Mouse (Mus musculus): ENCODE measurements at regions not wholly inside any gene's neighbourhood (a gene's known extent, or its start where the extent isn't known, plus 50 kb on each side); places are given as distances from the start of the nearest gene placed in this dataset.

DNA sequence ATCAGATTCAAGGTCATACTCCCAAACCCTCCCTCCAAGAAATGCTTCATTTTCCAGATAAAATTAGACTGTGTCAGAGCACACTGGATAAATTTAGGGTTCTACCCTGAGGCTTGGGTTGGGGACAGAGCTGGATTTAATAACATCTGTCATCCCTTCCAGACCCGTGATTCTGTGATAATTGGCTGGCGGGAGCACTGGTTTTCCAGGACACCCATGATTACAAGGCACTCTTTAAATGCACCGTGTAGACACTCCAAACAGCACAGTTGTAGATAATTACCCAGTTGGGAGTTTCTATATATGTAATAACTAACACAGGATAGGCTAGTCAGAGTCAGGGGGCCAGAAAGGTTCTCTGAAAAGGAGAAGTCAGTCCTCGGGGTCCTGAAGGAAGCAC lies 108.4 kb upstream of the Nebl start:
- intact Hi-C loops (cut with DNase I) = no loop called here
- Histone ChIP-seq H3K4me3 (no peak overlapping the region), H3K27ac (no peak overlapping the region)
- no peak for DNase-seq (ENCODE audit: extremely low spot score in 1 of 2, low spot score in 2 of 2)
- TF ChIP-seq CTCF (IDR thresholded peaks at IDR 0.05) = no peak

DNA sequence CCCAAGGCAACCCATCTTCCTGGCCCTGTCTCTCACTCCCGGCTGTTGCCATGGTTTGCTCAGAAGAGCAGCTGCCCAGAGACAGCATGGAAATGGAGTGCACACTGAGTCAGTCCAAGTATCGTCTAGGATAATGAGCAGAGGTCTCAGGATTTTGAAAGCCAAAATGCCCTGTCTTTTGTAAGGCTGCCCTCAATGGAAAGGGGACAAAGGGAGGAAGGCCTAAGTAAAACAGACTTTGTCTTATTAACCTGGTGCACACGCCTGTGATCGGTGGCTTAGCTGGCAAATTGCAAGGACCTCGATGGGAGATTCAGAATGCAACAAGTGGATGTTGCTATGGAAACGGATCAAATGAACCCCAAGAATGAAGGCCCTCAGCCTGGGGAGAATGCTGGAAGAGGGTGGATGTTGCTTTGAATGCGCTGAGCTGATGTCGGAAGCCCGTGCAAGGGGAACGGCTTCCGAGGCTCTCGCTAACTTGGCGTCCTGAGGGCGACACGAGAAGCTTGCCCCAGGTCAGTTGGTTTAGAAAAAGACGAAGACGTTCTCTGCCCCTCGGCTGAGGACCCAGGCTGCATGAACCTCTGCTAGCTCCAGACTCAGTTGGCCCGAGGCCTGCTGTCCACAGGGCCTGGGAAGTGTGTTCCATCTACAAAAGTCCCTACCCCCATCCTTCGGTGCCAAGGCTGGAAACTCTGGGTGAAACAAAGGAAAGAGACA lies 107.8 kb upstream of the Nebl start:
- Histone ChIP-seq H3K27ac (no peak overlapping the region), H3K4me3 (no peak overlapping the region)
- no peak for DNase-seq (ENCODE audit: extremely low spot score in 1 of 2, low spot score in 2 of 2)
- TF ChIP-seq CTCF (IDR thresholded peaks at IDR 0.05) = no peak
- intact Hi-C loops (cut with DNase I) = no loop called here

DNA sequence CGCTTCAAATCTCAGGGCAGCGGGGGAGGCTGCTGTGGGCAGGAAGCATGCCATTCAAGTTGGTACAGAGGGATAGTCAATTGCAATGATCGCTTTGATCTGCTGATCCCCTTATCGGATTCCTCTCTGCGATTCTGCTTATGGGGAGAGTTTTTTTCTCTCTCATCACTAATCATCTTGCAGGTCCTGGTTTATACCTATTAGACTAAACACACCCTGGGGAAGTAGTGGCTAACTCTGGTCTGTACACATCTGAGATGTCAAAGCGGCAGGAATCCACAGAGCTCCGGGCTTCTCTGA lies 107.1 kb upstream of the Nebl start:
- Histone ChIP-seq H3K4me3 (no peak overlapping the region), H3K27ac (no peak overlapping the region)
- intact Hi-C loops (cut with DNase I) = no loop called here
- TF ChIP-seq CTCF (IDR thresholded peaks at IDR 0.05) = no peak
- no peak for DNase-seq (ENCODE audit: extremely low spot score in 1 of 2, low spot score in 2 of 2)

DNA sequence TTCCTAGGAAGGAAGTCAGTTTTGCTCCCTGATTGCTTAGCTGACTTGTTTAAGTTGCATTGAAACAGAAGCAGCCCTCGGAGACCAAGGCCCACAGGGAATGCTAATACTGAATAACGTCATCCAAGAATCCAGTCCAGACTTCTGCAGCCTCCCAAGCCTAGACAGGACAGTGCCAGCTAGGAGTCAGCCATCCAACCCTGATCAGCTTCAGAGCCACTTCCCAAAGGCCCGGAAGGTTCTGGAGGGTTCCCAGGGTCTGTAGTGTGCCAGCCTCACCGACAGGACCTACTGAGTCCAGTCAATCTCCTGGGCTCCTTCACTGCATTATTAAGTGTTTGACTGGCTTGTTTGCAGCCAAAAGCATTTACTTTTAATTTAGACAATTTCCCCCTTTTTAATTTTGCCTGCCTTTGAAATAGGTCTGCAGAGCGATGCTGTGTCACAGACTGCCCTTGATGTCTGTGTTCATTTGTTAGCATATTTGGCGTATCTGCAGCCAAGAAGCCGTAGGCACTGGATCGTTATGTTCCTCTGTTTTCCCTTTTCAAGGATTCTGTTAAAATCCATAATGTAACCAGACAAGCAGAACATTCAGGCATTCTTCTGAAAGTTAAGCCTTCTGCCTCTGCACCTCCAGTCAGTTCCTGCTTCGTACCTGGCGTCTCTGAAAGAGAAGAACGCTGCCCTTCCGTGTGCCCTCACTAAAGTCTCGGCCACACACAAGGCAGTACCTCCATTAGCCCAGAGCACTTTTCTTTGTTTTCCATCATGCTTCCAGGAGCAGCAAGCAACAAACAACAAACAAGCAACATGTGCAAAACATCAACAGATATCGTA lies 106.5 kb upstream of the Nebl start:
- DNase-seq (ENCODE audit: extremely low spot score in 1 of 2, low spot score in 2 of 2) = no peak
- no peak for TF ChIP-seq CTCF (IDR thresholded peaks at IDR 0.05)
- Histone ChIP-seq H3K4me3 (no peak overlapping the region), H3K27ac (no peak overlapping the region)
- intact Hi-C loops (cut with DNase I) = loop anchor here (2.0 kb wide), 1 partner anchor 107 kb away; the partner anchor contains the start of gene Nebl

DNA sequence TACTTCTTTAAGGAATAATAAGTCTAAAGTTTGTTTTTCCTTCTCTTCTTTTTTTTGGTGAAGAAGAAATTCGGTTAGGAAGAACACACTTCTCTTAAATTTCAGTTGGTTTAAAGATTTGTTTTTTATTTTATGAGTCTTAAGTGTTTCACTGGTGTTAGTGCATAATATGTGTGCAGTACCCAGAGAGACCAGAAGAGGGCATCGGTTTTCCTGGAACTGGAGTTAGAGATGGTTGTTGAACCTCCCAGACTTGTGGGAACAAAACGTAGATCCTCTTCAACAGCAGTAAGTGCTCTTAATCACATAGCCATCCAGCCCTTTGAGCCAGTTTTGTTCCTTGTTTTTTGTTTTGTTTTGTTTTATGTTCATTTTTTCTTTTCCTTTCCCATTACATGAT lies 101.5 kb upstream of the Nebl start:
- intact Hi-C loops (cut with DNase I) = no loop called here
- peak; percentile 33 for TF ChIP-seq CTCF (IDR thresholded peaks at IDR 0.05)
- Histone ChIP-seq H3K27ac (no peak overlapping the region), H3K4me3 (no peak overlapping the region)
- no peak for DNase-seq (ENCODE audit: extremely low spot score in 1 of 2, low spot score in 2 of 2)

DNA sequence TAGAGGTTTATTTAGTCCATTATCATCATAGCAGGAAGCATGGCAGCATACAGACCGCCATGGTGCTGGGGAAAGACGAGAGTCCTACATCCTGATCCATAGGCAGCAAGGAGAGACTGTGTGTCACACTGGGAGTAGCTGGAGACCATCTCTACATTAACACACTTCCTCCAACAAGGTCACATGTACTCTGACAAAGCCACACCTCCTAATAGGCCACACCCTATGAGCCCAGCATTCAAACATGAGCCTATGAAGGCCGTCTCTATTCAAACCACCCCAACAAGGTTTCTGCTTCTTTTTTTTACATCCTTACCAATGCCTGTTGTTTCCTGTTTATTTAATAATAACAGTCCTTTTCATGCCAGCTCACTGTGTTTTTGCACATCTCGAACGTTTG lies 99.0 kb upstream of the Nebl start:
- intact Hi-C loops (cut with DNase I) = no loop called here

DNA sequence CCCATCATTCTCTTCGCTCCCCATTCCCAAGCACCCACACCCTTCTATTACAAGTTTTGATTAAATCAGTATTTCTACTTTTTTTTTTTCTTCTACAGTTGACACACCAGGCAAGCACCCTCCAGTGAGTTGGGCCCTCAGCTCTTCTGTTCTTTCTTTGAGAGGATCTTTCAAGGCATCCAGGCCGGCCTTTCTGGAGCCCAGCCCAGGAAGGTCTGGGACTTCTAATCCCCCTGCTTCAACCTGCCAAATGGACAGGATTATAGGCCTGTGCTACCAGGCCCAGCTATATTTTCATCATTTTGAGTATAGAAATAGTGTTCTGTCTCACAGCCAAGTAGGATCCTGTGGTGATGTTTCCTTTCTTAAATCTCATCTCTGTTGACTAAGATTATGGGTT lies 94.0 kb upstream of the Nebl start:
- Histone ChIP-seq H3K4me3 (no peak overlapping the region), H3K27ac (no peak overlapping the region)
- no peak for TF ChIP-seq CTCF (IDR thresholded peaks at IDR 0.05)
- no peak for DNase-seq (ENCODE audit: extremely low spot score in 1 of 2, low spot score in 2 of 2)
- intact Hi-C loops (cut with DNase I) = no loop called here

More for the DNA sequence above, 99.0 kb upstream of the Nebl start:
- Histone ChIP-seq H3K4me3 (no peak overlapping the region), H3K27ac (no peak overlapping the region)
- no peak for TF ChIP-seq CTCF (IDR thresholded peaks at IDR 0.05)
- no peak for DNase-seq (ENCODE audit: extremely low spot score in 1 of 2, low spot score in 2 of 2)

DNA sequence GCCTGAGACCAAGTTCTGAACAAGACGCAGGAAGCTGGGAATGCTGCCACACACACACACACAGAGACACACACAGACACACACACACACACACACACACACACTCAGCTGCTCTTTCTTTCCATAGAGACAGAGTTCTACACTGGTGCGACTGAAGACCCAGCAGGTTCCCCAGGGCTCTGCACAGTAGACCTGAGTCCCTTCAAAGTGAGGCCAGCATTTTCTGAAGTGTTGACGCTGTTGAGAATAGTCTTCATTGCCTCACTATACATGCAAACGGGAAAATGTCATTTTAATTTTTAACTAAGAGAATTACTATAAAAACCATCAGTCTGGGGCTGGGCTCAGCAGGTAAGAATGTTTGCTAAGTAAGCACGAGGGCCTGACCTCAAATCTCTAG lies 92.9 kb upstream of the Nebl start:
- no peak overlapping the region for H3K27ac ChIP-seq
- no peak for DNase-seq (ENCODE audit: extremely low spot score in 1 of 2, low spot score in 2 of 2)
- intact Hi-C loops (cut with DNase I) = no loop called here
- no peak overlapping the region for H3K4me3 ChIP-seq
- no peak for TF ChIP-seq CTCF (IDR thresholded peaks at IDR 0.05)

DNA sequence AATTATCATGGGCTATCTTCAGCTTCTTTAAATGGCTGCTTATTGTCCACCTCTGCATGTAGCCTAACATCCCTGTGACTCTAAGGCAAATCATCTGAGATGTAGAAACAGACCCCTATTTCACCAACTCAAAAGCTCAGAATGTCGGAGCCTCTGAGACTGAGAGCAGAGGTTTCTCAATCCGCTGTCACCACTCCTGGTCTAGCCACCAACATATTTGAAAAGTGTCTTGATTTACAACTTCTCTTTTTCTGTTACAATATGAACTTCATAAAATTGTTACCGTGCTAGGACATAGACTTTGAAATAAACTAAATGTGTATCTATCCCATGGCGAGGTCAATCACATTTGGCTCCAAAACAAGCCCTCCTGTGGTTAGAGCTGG lies 91.3 kb upstream of the Nebl start:
- no peak for TF ChIP-seq CTCF (IDR thresholded peaks at IDR 0.05)
- no peak for DNase-seq (ENCODE audit: extremely low spot score in 1 of 2, low spot score in 2 of 2)
- Histone ChIP-seq H3K4me3 (no peak overlapping the region), H3K27ac (no peak overlapping the region)
- intact Hi-C loops (cut with DNase I) = no loop called here

DNA sequence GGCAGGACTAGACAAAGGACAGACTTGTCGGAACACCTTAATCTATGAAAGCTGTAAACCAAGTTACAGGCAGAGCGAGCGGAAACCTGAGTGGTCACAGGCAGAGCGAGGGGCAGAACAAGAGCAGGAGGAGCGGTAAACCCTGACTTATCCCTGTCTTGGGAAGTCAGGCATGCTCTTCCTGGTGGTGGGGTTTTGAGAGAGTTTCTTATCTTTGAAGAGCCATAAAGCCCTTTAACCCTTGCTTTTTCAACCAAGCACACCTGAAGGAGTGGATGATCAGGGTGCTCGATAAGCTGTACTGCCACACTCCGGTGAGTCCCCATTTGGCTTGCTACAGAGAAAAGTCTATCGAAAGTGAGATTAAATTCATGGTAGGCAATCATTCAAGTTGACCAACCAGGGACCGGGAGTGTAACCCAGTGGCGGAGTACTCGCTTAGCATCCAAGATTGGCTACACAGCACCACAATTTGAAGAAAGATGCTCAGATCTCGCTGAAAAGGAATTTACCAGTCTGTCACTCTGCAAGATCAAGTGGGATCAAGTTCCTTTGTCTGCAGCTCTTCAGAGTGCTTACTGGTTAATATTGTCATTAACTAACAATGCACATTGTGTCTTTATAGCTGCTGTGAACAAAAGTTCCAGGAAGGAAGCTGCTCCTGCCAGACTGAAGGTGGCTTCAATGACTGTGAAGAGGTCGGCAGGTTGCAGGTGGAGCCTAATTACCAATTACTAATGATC lies 90.8 kb upstream of the Nebl start:
- no peak for DNase-seq (ENCODE audit: extremely low spot score in 1 of 2, low spot score in 2 of 2)
- intact Hi-C loops (cut with DNase I) = no loop called here
- TF ChIP-seq CTCF (IDR thresholded peaks at IDR 0.05) = no peak
- no peak overlapping the region for H3K27ac ChIP-seq
- no peak overlapping the region for H3K4me3 ChIP-seq

DNA sequence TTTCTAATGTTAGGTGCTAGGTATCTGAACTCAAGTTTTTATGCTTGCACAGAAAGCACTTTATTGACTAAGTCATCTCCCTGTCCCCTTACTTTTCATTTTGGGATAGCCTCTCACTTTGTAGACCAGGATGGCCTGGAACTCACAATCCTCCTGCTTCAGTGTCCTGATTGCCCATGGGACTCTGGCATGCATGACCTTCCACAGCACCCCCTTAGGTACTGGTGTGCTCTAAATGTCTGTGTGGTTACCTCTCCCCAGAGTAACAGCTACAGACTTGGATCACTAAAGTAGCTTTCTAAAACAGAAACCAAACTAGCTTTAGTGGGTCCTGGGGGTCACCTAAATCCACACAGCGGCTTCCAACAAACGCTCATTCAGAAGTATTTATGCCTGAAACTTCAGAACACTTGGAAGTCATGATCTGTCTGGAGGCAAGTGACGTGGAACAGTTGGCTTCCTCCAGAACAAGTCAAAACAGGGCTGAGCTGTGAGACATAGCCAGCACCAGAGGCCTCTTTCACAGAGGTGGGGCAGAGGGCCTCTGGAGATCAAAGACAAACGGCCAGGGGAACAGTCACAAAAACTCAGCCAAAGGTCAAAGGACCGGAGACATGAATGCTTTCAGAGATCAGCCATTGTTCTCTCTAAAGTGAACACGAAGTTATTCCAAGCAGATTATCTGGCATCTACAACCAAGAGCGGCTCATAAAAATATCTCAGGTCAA lies 80.8 kb upstream of the Nebl start:
- no peak for DNase-seq (ENCODE audit: extremely low spot score in 1 of 2, low spot score in 2 of 2)
- Histone ChIP-seq H3K27ac (peak overlapping the region; percentile 0; the same call in 1 of the 2 replicates), H3K4me3 (no peak overlapping the region)
- intact Hi-C loops (cut with DNase I) = no loop called here
- no peak for TF ChIP-seq CTCF (IDR thresholded peaks at IDR 0.05)
